Mouse (Mus musculus): ENCODE measurements around the gene Mad2l1.

The Mad2l1 gene

GRCm38 (mm10) chr6:66535028-66535862, at the start of gene Mad2l1:
Gene Mad2l1 (plus strand): TSS chr6:66535390.
- DNase-seq, result peak; percentile 94 to 97

- no peak for DNase-seq
These were observed 41.5 kb upstream of the Mad2l1 start for GRCm38 (mm10) chr6:66493685-66494084.

DNA sequence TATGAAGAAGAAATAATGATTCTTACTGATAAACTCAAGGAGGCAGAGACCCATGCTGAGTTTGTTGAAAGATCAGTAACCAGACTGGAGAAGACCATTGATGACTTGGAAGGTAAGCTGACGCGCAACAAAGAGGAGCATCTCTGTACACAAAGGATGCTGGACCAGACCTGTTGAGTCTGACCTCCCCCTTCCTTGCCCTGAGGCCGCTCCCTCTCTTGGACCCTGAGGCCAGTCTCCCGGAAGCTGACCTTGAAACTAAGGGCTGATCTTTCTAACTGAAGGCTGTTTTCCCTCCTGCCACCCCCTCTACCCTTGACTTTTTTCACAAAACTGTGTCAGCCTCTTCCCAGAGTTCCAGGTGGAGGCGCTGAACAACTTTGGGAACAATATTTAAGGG, 18.8 kb upstream of the Mad2l1 start:
- no peak for DNase-seq

DNA sequence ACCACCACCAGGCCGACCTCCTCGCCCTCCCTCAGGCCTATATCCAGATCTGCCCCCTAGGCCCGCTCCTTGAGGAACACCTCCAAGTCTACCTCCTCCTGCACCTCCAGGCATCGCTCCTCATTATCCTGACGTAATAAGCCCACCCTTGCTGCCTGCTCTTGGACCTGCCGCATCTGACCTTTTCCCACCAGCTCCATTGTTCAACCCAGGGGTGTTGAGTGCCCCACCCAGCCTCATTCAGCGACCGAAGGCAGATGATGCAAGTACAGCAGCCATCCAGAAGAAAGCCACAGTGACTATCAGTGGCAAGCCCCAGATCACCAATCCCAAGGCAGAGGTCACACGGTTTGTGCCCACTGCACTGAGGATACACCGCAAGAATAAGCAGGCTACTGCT, 6.8 kb upstream of the Mad2l1 start:
- no peak for DNase-seq

GRCm38 (mm10) chr6:66533241-66533640, 1.9 kb upstream of the Mad2l1 start:
- peak in 1 of 2 experiments; percentile 33 for DNase-seq

DNA sequence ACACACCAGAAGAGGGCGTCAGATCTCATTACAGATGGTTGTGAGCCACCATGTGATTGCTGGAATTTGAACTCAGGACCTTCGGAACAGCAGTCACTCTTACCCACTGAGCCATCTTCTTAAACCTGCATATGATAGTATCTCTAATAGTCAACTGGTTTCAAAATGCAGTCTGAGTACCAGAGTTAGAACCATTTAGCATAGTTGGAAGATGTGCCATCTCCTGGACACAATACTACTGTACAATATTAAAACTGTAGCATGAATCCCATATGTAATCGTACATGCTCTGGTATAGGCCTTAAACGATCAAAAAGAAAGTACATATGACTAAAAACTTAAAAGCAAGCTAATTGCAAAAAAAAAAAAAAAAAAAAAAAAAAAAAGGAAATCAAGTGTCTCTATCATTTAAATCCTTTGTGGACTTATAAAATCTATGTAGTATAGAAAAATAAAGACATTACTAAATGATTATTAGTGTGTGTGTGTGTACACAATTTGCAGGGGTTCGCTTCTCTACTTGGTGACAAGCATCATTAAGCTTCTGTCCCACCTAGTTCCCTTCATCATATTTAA, 736 bp upstream of the Mad2l1 start:
- DNase-seq, result no peak

GRCm38 (mm10) chr6:66535966-66536365, 776 bp downstream of the Mad2l1 start:
- no peak for DNase-seq

DNA sequence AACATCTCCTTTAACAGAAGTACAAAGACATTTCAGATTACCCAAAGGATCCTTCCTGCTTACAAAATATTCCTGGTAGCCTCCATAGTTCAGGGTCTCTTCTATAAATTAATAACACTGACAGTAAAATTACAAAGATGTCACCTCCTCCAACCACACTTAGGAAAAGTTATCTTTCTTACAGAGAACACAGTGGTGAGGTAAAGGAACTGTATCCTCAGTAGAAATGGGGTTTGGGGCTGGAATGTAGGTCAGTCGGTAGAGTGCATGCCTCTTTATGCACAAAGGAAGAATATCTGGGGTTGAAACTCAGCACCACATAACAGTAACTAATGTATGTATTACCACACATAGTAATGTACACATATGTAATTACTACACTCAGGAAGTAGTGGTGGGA, 24.8 kb downstream of the Mad2l1 start, which contains the start of gene Vmn1r32:
Gene Vmn1r32 (minus strand): TSS at position 101 of the 400 bp plus-strand sequence.
- no peak for DNase-seq

GRCm38 (mm10) chr6:66595804-66596203, 60.6 kb downstream of the Mad2l1 start:
- no peak for DNase-seq
